Mouse (Mus musculus) myocyte (in vitro differentiated cells): ENCODE data around the gene Cd5.

Experiments used
- E2F4 ChIP-seq: IDR thresholded peaks from one replicate; pipeline ENCODE4 v1.6.1; 2011; ENCODE audit warnings: mild to moderate bottlenecking, control low read depth, moderate library complexity; ENCODE audit not compliant: insufficient read depth
- MYOD1 ChIP-seq, 3 experiments: IDR thresholded peaks; one replicate each; pipeline ENCODE4 v1.6.1; 2011; ENCODE audit warnings: control low read depth in 2 of 3, low read depth in 2 of 3, mild to moderate bottlenecking in 2 of 3, moderate library complexity in 1 of 3; ENCODE audit not compliant: insufficient read length in 2 of 3, control insufficient read depth in 1 of 3
- POLR2A ChIP-seq: IDR thresholded peaks from one replicate; pipeline ENCODE4 v1.6.1; 2011; ENCODE audit warnings: low read depth, mild to moderate bottlenecking, control low read depth, moderate library complexity; ENCODE audit not compliant: insufficient read length
- POLR2AphosphoS2 ChIP-seq: IDR thresholded peaks from one replicate; pipeline ENCODE4 v1.6.1; 2011; ENCODE audit warnings: low read depth, control low read depth; ENCODE audit not compliant: insufficient read length
- REST ChIP-seq: IDR thresholded peaks from one replicate; pipeline ENCODE4 v1.6.1; 2011; ENCODE audit warnings: mild to moderate bottlenecking, control low read depth, moderate library complexity; ENCODE audit not compliant: insufficient read depth, insufficient read length
- TCF12 ChIP-seq: IDR thresholded peaks from one replicate; pipeline ENCODE4 v1.6.1; 2011; ENCODE audit warnings: mild to moderate bottlenecking, control low read depth; ENCODE audit not compliant: poor library complexity, insufficient read depth, severe bottlenecking
- USF1 ChIP-seq: IDR thresholded peaks from one replicate; pipeline ENCODE4 v1.6.1; 2011; ENCODE audit warnings: low read depth, mild to moderate bottlenecking, control low read depth, moderate library complexity

- TF ChIP-seq POLR2A (no peak), E2F4 (no peak), MYOD1 (IDR thresholded peaks at IDR 0.05; ENCODE audit: control insufficient read depth in 1 of 3, insufficient read length in 2 of 3, low read depth in 2 of 3) (no peak), REST (no peak), USF1 (no peak), POLR2AphosphoS2 (no peak), TCF12 (no peak)
Measured at GRCm38 (mm10) chr19:10735061-10735460, 3.7 kb downstream of the Cd5 start.
